Mouse (Mus musculus) kidney, postnatal 14 days (tissue): ENCODE data around the gene Ecm1.

Experiments
- DNase-seq: peaks from one replicate; pipeline ENCODE4 v3.0.0; 2022; ENCODE audit warnings: mixed read lengths

The Ecm1 gene

DNA sequence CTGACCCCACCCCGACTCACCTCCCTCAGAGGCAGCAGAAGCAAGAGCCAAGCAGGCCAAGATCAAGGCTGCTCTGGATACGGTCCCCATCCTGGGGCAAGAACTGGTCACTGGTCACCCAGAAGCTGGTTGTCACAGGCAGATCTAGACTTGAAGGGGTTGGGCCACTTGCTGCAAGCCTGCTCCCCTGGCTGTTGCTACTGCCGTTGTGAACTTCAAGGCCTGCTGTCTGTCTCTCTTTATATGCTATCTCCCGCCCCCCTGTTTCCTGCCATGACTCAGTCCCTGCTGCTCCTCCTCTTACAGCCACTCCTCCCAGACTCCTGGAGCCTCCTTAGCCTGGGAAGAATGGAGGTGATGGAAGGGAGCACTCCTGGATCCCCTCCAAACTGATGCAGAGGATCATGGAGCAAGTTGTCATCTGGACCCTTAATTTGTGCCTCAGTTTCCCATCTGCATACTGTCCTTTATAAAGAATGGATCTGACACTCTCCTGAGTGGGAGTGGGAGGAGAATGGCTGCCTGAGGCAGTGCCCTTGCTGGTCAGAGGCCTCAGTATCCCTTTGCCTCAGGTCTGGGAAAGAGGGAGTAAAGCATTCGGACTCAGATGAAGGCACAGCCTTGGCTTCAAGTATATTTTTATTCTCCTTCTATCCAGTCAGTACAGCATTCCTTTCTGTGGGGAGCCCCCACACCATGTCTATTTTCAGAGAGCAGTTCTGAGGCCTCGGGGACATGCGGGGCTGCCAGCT lies at the start of gene Ecm1:
TSS of gene Ecm1 (minus strand) at position 217 of the 752 bp plus-strand sequence.
- peak; percentile 65 for DNase-seq

DNA sequence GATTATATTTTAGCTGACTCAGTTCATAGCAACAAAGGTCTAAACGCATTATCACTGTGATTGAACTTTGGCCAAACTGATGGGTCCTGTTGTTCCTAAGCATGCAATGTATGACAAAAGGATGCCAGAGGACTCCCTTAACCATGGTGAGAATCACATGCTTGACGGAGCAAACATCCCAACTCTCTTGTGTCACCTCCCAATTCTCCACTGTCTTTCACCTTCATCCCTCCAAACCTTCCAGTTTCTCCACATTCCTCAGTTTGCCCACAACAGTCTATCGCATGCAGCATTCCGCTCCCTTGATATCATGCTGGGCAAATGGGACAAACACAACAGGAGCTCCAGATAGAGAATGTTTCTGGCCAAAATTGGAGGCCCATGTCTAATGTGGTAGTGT lies 46.1 kb upstream of the Ecm1 start:
- DNase-seq: no peak

DNA sequence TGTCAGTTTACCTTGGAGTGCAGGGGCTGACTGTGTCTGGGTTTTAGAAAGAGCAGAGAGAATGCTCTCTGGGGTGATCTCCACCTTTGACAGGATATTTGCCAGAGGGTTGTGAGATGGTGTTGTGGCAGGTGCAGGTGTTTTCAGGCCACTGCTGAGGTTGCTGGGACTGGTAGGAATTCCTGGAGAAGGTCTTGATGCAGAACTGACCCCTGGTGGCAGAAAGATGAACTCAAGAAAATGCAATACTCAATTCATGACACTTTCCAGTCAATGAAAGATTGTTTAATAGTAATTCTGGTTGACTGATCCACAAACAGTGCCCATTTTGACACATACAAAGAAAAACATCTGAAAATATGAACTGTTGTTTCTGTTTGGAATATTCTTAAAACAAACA lies 32.6 kb upstream of the Ecm1 start:
- DNase-seq: peak; percentile 37

DNA sequence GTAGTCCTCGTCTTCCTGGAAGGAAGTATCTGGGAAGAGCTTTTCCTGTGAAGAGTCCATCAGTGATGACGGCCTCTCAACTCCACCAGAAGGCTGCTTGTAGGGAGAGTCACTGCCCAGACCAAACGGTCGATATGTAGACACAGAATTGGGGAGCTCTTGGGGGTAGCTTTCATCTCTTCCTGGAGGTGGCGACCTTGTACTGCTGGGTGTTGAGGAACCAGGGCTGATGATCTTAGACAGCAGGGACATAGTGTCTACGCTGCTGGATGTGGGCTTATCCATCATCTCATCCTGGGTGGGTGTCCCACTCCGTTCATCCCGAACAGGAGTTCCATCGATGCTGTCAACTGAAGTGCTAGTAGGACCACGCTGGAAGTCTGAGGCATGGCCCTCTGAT lies 26.2 kb upstream of the Ecm1 start:
- DNase-seq: no peak

DNA sequence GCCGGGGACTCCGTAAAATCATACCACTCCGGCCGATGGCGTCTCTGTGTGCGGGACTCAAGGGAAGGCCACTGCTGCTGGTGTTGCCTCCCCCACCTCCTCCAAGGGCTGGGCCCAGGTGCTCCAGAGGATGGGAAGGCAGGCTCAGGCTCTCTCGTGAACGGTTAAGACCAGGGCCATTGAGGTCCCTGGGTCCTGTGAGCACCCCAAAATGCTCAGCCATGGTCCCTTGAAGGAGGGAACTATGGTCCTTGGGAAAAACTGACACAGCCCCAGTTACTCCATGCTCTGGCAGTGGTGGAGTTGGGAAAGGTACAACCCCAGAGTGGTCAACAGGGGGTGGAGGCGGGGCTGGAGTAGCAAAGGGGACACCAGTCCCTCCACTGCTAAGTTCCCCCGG lies 24.4 kb upstream of the Ecm1 start:
- no peak for DNase-seq

DNA sequence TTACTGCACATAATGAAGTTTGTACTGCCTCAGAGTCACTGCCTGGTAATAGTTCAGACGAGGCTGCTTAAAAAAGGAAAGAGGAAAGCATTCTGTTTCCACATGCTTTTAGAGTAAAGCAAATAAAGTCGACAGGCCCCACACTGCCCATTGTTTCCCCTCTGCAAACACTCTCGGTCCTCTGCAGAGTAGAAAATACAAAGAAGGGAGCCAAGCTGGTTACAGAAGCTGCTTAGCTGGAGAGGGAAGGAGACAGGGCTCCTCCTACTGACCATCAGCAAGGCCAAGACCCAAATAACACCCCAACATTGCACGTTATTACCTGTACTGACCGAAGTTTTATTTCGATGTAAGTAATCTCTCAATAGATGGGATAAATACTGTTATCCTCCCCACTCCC lies 23.6 kb upstream of the Ecm1 start:
- DNase-seq: no peak

DNA sequence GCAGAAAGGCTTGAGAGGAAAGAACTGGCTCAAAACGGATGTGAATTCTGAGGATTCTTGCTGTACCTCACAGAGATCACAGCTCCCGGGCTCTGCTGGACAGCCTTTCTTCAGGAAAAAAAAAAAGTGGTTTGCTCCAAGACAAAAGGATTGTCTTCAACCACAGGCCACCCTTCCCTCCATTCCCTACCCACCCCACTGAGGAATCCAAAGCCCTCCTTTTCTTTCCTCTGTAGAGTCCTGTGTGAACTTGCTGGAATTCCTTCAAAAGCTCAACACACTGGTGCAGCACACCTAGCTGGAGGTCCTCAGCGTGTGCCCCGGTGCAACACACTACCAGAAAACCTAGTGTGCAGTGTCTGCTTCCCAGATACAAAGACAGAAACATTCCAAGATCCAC lies 22.4 kb upstream of the Ecm1 start:
- DNase-seq: no peak

DNA sequence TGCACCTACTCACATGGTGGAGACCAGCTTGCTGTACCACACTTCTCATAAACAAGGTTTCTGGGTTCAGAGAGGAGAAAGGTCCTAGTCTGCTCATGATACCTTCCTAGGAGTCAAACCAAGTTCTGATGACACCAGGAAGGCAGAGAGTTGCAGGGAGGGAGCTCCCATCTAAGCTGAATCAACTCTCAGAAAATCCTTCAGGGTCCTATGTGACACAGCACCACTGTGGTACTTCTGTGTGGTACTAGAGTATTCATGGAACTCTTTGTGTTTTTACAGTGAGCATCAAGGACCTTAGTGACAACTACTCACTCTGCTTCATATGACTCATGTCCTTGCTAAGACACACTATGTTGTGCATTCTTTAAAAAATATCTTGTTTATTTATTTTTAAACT lies 21.3 kb upstream of the Ecm1 start:
- no peak for DNase-seq

DNA sequence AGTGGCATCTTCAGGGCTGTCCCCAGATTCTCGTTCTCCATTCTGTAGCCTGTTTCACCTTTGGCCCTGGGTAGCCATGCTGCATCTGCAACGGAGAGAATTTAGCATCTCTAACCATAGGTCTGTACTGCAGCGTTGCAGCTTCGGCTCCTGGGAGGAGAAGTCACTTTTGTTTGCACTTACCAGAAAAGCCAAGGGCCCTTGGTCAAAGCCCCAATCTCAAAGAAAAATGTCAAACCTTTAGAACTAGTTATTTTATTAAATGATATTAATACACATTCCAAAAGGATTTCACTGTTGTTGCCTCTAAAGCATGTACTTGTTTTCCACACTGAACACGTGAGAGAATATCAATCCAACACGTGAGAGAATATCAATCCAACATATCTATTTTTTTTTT lies 20.7 kb upstream of the Ecm1 start, which contains the start of gene Tars2:
TSS of gene Tars2 (minus strand) at position 101 of the 400 bp plus-strand sequence.
- DNase-seq: no peak

DNA sequence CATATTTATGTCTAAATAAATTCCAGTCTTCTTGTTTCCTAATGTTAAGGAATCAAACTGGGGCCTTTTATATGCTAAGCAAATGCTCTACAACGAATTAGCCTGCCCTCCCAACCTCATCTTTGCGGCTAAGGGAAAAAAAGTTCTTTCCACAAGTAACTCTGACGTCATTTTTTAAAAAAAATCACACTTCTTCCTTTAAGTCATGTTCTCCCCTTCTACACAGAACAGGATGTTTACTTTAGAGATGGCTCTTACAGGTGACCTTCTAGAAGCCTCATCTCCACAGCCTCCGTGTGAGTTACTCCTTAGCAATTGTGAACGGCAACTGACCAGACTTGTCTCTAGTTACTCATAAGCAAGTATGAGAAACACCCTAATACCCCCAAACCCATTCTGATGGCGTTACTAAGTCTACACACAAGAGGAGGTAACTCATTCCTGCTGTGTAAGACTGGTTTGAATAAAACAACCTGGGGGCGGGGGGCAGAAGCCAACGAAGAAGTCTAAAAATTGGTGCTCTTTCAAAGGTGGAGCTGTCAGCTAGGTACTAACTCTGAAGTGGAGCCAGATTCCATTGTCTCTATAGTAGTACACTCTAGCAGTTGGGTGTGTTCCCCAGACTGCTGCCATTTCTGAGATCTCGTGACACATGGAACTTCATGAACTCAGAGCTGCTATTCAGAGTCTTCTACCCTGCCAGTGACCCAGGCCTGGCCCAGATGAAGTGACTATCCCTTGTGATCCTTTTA lies 19.3 kb upstream of the Ecm1 start:
- DNase-seq: no peak

DNA sequence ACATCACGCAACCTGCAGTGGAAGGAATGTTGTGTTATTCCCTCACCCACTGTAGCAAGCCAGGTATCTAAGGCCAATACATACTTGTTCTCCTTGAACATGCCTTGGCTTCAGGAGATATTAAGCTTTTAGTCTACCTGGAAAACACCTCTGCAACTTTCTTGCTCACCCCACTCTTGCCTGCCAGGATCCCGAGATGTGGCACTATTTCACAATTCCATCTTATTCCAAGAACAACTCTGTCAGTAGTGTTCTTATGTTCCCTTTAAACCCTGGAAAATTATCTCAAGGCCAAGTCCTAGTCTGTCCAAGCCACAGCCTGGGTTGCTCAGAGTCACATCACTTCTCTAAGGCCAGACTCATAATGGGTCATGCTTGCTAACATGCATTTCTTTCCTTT lies 17.4 kb upstream of the Ecm1 start:
- no peak for DNase-seq

DNA sequence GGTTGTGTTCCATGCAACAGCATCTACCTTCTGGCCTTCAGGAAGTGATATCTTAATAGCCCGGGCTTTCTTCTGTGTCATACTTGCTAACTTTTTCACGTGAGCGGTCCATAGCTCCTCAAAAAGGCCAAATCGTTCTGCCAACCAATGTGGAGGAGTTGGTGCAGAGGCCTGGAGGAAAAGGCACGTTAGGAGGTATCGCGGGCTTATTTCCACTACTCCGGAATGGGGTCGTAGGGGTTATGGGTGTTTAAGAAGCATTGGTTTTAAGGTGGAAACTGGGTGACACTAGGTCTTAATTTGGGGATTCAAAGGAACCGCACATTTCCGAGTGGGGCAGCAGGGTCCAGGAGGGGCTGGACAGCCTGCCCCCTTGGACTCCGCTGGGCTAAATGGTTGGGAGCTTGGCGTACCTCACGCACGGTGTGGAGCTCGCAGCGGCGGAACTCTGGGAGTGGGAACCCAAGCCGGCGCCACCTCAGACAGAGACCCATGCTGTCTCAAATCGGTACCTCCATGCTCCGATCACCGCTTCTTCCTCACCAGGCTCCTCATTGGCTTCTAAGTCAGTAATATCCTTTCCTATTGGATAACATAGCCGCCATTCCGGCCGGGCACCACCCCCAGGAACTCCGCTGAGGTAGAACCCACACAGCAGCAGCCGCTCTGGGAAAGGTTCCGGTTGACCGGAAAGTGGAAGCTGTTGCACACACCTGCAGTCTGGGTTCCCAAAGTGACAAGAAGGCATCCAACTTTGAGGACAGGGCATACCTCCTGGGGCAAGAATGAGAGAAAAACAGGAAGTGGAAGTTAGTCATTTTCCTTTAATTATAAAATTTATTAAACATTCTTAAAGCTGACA lies 15.2 kb upstream of the Ecm1 start:
- DNase-seq: peak; percentile 96

DNA sequence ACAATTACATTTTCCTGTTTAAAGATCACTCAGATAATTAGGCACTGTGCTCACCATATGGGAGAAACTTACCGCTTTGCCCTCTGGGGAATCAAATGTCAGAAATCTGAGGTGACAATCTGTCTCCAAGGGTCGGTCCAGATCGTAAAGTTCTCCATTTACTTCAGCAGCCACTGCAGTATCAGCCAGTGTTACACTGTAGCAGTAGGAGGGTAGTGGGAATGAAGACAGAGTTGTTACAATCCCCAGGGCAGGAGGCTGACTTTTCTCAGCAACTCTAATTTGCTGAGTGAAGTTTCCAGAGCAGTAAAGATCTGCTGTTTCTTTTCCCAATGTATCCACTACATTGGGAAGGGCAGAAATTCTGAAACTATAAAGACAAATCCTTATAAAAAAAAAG lies 13.6 kb upstream of the Ecm1 start:
- no peak for DNase-seq

DNA sequence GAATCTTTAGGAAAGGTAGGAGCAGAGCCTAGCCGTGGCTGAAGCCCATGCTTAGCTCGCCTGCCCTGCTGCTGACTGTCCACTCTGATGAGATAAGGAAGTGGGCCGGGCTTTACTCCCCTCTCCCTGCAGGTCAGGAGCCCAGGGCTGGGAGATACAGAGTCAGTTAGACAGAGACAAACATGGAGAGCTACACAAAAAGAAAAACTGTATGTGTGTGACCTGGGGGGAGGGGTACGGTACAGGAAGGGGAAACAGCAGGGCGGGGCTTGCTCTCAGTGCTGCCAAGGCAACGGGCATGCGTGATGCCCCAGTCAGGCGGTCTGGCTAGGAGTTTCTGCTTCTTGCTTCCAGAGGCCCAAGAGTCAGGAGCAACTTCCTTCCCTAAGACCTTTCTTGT lies 1.0 kb upstream of the Ecm1 start:
- peak; percentile 76 for DNase-seq

DNA sequence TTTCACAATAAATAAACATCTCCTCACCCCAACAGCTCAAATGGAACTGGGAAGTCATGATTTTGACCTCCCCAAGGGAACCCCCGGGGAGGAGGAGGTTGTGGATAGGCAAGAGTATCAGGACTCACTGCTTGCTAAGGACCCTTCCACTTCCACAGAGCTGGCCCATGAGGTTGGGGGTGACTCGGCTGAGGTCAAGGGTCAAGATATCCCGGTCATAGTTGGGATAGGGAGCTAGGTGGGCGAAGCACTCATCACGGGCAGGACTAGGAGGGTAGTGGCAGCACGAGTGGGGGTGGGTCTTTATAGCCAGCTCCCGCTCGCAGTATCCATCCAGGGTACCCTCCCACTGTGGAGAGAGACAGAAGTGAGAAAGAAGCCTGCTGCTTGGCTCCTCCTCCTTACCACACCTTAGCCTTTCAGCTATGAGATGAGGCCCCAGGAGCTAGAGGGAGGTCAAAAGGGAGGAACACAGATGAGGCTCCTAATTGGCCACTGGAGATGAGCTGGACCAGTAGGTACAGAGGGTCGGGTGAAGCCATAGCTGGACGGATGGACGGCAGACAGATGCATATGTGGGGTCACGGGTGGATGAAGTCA lies 4.2 kb downstream of the Ecm1 start:
- no peak for DNase-seq

DNA sequence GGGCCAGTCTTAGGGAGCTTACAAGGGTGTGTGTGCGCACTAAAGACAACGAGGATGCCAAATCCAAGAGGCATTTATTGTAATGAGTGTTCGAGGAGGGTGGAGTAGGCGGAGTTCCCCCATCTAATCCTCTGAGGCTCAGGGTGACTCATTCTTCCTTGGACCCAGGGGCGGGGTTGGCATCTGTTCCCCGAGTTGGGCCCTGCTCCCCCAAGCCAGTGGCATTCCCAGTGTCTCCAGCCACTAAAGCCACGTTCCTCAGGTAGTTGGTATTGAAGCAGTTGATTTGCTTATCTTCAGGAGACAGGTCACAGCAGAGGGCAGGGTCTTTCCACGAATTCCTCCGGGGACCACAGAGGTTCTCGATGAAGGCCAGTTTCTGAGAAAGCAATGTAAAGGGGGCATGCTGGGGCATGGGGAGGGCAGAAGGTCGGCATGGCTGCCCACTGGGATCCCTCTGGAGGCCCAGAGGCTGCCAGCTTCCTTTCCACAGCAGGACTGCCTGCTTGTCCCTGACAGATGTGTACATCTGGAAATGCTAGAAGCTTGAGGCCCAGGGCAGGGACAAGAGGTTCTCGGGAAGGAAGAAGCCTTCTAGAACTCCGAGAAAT lies 5.2 kb downstream of the Ecm1 start:
- no peak for DNase-seq

DNA sequence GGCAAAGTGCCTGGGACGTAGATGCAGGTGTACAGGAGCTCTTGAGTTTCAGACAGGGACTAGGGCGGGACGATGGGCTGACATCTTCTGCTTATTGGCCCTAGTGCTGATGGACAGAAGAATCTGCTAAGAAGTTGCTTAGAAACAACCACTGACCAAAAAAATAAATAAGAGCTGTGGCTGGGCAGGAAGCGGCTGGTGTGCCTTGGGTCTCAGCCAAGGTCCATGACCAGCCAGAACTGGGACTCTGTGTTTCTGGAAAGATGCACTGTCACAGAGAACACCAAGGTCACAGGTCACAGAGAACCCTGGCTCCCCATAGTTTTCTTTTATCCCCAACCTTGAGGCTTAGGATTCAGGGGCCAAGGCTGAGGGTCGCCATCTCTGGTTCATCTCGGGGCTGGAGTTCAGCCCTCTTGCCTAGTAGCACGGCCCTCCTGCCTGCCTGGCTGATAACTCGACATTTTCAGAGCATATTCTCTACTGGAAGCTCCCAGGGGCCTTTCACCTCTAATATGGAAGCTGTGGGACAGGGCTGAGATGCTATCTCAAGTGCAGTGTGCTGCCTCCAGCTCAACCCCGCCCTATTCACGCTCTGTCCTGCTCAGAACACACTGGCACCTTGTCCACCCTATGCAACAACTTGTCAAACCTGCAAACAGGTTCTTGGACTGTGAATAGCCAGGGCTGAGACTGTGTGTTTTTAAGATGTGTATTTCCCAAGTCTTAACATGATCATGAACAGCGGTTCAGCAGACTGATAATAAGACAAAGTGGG lies 6.4 kb downstream of the Ecm1 start:
- DNase-seq: peak; percentile 63

DNA sequence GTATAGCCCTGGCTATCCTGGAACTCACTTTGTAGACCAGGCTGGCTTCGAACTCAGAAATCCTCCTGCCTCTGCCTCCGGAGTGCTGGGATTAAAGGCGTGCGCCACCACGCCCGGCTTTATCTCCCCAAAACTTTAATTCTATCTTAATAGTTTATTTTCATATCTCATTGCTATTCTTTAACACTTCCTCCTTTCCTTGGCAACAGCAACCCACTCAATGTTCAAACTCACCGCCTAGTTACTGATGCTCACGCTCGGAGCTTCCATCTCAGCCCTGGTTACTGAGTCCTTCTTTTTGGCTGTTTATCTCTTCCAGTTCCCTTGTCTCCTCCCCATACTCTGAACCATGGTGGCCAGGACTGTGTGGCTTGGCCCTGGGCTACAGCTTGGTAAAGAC lies 7.1 kb downstream of the Ecm1 start:
- DNase-seq: no peak

DNA sequence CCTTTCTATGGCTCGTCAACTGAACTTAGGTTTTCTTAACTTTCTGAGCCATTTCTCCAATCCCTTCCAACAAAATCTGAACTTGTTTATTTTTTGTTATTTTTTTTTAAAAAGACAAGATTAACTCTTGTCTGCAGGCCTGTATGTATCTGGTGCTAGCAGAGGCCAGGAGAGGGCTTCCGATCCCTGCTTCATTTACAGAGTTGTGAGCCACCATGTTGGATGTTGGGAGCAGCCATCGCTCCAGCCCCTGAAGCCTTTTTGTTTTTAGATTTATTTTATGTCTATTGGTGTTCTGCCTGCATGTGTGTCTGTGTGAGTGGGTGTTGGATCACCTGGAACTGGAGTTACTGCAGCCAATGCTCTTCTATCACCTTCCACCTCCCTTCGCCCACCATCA lies 7.6 kb downstream of the Ecm1 start:
- DNase-seq: no peak

DNA sequence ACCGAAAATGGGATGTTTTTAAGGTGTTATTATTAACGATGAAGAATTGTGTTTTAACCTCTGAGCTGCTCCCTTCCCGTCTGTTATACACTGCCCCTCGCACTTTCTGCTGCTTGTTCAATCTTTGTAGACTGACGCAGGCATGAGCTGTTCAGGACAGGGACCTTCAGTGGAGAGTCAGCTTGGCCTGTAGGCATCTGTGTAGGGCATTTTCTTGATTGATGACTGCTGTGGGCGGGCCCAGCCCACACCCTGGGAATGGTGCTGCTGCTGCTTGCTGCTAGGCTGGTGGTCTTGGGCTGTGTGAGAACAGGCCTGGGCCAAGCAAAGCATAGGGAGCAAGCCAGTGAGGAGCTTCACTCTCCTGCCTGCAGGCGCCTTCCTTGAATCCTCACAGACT lies 8.9 kb downstream of the Ecm1 start:
- DNase-seq: no peak

DNA sequence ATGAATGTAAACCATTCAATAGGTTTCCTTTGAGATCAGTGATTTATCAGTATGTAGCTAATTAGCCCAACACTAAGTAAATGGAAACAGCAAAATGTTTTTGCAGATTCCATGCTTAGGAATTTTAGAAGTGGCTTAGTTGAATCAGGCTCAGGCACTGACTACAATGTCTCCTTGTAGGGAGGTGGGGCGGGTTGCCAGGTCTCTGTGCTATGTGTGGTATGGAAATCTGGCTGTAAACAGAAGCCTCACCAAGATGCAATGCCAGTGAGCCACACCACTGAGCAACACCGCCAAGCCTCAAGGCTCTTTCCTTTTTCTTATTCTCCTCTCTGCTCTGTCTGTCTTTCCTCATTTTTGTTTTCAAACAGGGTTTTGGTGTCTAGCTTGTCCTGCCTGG lies 10.5 kb downstream of the Ecm1 start:
- DNase-seq: no peak
